Mouse (Mus musculus) liver, adult 2 months (tissue): ENCODE data around the gene Hexim2. TPM values are rescaled to one million over a fixed set of nuclear protein-coding genes. Genes with fewer than 3 reads are reported as not detected.

Experiments
- DNase-seq: peaks from one replicate; pipeline ENCODE4 v3.0.0-alpha.2; 2011; ENCODE audit warnings: low read depth, low spot score; ENCODE audit errors: extremely low read depth
- H3K27ac ChIP-seq: fragments of 200-500 bp; replicated peaks from 2 replicates; pipeline ENCODE4 v1.5.1; 2012; ENCODE audit warnings: low read depth, mild to moderate bottlenecking, control low read depth, inconsistent platforms, low read length; ENCODE audit not compliant: insufficient read depth
- H3K27me3 ChIP-seq: fragments of 200-500 bp; 2 replicates; pipeline ENCODE4 v1.6.1; 2012; ENCODE audit warnings: mild to moderate bottlenecking, moderate library complexity, low read length, inconsistent platforms; ENCODE audit not compliant: control insufficient read depth, insufficient read depth
- H3K36me3 ChIP-seq: fragments of 200-500 bp; 2 replicates; pipeline ENCODE4 v1.6.1; 2012; ENCODE audit warnings: low read length, inconsistent platforms; ENCODE audit not compliant: control insufficient read depth, insufficient read depth
- H3K4me1 ChIP-seq: fragments of 200-500 bp; 2 replicates; pipeline ENCODE4 v1.6.1; 2011; ENCODE audit warnings: low read length; ENCODE audit not compliant: control insufficient read depth, insufficient read depth
- H3K4me3 ChIP-seq: fragments of 200-500 bp; 2 replicates; pipeline ENCODE4 v1.5.1; 2011; ENCODE audit warnings: low read depth, mild to moderate bottlenecking, control low read depth, low read length, moderate library complexity; ENCODE audit not compliant: insufficient read depth
- H3K79me2 ChIP-seq: fragments of 200-500 bp; 2 replicates; pipeline ENCODE4 v1.6.1; 2012; ENCODE audit warnings: inconsistent platforms, mild to moderate bottlenecking, low read length, moderate library complexity; ENCODE audit not compliant: control insufficient read depth, insufficient read depth
- H3K9ac ChIP-seq: fragments of 200-500 bp; 2 replicates; pipeline ENCODE4 v1.6.1; 2012; ENCODE audit warnings: low read depth, mild to moderate bottlenecking, control low read depth, inconsistent platforms, low read length
- CTCF ChIP-seq: fragments of 200-500 bp; IDR thresholded peaks from 2 replicates; pipeline ENCODE4 v1.5.1; 2011; ENCODE audit warnings: low read depth, low read length, control low read depth
- POLR2A ChIP-seq: fragments of 200-500 bp; IDR thresholded peaks from 2 replicates; pipeline ENCODE4 v1.6.1; 2011; ENCODE audit warnings: low read length, control low read depth; ENCODE audit not compliant: insufficient read depth; ENCODE audit errors: extremely low read depth
- WGBS: fragments of 180-500 bp; shearing (Covaris S2); methylation state at CpG from one replicate; pipeline ENCODE4 v1.1.7; 2018; 5-methylcytosine and 5-hydroxymethylcytosine counted together
- polyA plus RNA-seq: library from polyadenylated mRNA; depleted of rRNA; stranded (reverse); fragments of >200 nt; gene quantifications from 2 replicates; pipeline ENCODE4 v1.2.3, GENCODE M21; 2012
- total RNA-seq: library from RNA; depleted of rRNA; stranded (reverse); fragments of >200 nt; gene quantifications from 2 replicates; pipeline ENCODE4 v1.2.3, GENCODE M21; 2014

The Hexim2 gene
- total and polyA plus RNA-seq, 2 experiments, result 1.8 to 1.9 TPM

DNA sequence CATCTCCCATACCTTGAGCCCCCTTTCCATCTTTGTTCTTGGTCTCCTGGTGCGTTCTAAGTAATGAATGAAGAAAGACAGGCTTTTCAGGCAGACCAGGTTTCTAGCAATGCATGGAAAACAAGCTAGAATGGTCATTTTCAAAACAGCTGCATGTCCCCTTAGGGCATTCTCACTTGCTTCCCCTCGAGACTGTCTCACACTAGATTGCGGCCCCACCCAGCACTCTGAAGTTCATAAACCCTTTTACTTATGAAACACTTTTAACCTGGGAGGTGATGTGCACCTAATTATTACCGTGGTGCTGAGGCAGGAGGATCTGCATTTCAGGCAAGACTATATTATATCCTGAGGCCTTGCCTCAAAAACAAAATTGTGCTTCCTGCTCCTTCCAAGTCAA, 18.5 kb upstream of the Hexim2 start:
- peaks cover 18% of the 10 kb centered on the region for H3K4me1 ChIP-seq
- no peak overlapping the region for H3K27ac ChIP-seq

DNA sequence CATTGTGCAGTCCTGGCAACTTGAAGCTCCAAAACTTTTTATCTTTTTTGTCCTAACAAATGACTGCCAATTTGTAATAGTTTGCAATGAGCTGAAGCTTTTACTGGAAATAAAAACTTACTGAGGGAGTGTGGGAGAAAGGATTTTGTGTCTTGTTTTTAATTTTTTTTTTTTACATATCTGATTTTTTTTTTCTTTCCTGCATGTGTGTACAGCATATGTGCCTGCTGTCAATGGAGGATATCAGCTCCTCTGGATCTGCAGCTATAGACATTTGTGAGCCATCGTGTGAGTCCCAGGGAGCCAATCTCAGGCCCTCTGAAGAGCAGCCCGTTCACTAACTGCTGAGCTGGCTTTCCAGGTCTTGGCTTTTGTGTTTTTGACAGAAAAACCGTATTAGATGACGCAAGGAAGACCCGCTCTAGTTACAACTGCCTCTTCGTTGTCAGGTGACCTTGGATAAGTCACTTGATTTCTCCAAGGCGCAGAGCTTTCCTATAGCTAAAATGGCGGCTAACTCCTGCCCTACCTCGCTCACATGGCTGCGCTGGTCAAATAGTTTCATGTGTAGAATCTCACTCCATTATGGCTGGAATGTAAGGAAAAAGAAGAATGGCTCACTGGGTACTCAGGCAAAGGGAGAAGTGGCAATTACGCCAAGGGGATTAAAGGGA, 17.8 kb upstream of the Hexim2 start:
- H3K27me3 ChIP-seq, result no peaks in the 10 kb centered on the region
- H3K79me2 ChIP-seq, result no peaks in the 10 kb centered on the region; the same call in 1 of the 2 replicates
- TF ChIP-seq POLR2A (no peak), CTCF (no peak)
- peak overlapping the region; percentile 90 for H3K27ac ChIP-seq
- WGBS, result 82% methylated on average over 11 of the region's 11 CpGs
- peak overlapping the region; percentile 70 for H3K4me3 ChIP-seq
- peaks cover 18% of the 10 kb centered on the region for H3K4me1 ChIP-seq
- no peaks in the 10 kb centered on the region for H3K36me3 ChIP-seq
- H3K9ac ChIP-seq, result peak overlapping the region; percentile 90
- no peak for DNase-seq

More for the DNA sequence above, 18.5 kb upstream of the Hexim2 start:
- H3K27me3 ChIP-seq, result no peaks in the 10 kb centered on the region
- WGBS, result 93% methylated on average over 4 of the region's 4 CpGs
- H3K36me3 ChIP-seq, result no peaks in the 10 kb centered on the region
- TF ChIP-seq POLR2A, result no peak
- no peak for TF ChIP-seq CTCF
- DNase-seq, result no peak
- H3K4me3 ChIP-seq, result no peak overlapping the region
- no peaks in the 10 kb centered on the region; the same call in 1 of the 2 replicates for H3K79me2 ChIP-seq
- H3K9ac ChIP-seq, result no peak overlapping the region

DNA sequence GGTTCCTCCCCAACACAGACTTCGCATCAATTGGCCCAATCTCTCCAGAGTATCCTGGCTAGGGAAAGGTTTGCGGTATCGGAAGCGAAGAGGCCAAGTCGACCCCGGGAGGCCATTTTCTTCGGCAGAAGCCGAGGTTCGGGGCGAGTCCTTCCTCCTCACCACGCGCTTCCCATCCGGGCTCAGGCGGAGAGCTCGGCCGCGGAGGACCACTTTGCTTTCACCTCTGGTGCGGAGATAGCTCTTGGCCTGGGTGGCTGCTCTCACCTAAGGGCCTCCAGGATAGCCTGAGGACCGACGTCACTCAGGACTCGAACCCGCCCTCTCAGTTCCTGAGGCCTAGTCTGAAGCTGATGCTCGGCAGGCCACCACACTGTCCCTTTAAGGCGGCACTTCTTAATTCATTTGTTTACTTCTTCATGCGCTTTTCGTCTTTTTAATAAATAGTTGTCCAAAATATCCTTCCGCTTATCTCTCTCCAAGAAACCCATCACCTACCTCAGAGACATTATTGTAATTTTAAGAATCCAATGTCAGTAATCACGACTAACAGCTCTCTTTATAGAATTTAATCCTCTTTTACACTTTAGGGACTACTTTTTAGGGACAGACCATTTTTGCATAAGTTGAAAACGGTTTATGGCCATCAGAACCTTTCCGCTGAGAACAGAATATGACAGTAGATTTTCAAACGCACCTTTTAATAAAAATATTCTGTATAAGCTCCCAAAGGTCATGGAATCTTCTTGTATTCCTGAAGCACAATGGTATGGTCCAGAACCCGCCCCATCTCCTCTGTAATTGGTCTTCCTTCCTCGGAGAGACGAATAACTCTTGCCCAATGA, 16.8 kb upstream of the Hexim2 start:
- Histone ChIP-seq H3K27ac (peak overlapping the region; percentile 90), H3K4me3 (peak overlapping the region; percentile 70), H3K4me1 (peaks cover 18% of the 10 kb centered on the region), H3K27me3 (no peaks in the 10 kb centered on the region), H3K79me2 (no peaks in the 10 kb centered on the region; the same call in 1 of the 2 replicates), H3K36me3 (no peaks in the 10 kb centered on the region), H3K9ac (peak overlapping the region; percentile 90)
- peak; percentile 92 for DNase-seq
- TF ChIP-seq CTCF (no peak), POLR2A (peak; percentile 61; the same call in 1 of the 2 replicates)
- under 1% methylated on average over 34 of the region's 34 CpGs for WGBS

GRCm38 (mm10) chr11:103116008-103116818, 16.0 kb upstream of the Hexim2 start, which contains the start of gene Hexim1:
Gene Hexim1 (plus strand): TSS chr11:103116231.
- H3K4me3 ChIP-seq, result peak within 1 kb of the TSS; percentile 93
- H3K36me3 ChIP-seq, result no peaks in the 10 kb centered on the region
- peak within 1 kb of the TSS; percentile 90 for H3K9ac ChIP-seq
- TF ChIP-seq CTCF (no peak), POLR2A (peak; percentile 97)
- under 1% methylated on average over 53 of the region's 53 CpGs for WGBS
- H3K27me3 ChIP-seq, result no peaks in the 10 kb centered on the region
- peaks cover 17% of the 10 kb centered on the region for H3K4me1 ChIP-seq
- peak within 1 kb of the TSS; percentile 90 for H3K27ac ChIP-seq
- H3K79me2 ChIP-seq, result no peaks in the 10 kb centered on the region; the same call in 1 of the 2 replicates
- peak; percentile 99 for DNase-seq

DNA sequence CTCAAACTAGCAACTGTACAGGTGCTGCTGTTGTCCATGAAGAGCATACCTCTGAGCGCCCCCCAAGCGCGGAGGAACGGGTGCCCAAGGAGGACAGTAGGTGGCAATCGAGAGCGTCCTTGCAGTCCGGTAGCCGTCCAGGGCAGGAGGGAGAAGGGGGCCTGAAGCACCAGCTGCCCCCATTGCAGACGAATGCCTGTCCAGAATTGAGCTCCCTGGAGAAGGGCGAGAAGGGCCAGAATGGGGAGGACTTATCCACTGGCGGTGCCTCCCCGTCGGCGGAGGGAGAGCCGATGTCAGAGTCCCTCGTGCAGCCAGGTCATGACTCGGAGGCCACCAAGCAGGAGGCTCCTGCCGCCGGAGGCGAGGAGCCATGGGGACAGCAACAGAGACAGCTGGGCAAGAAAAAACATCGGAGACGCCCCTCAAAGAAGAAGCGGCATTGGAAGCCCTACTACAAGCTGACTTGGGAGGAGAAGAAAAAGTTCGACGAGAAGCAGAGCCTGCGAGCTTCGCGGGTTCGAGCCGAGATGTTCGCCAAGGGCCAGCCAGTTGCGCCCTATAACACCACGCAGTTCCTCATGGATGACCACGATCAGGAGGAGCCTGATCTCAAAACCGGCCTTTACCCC, 15.2 kb upstream of the Hexim2 start:
- Histone ChIP-seq H3K79me2 (no peaks in the 10 kb centered on the region; the same call in 1 of the 2 replicates), H3K36me3 (no peaks in the 10 kb centered on the region), H3K9ac (peak overlapping the region; percentile 83), H3K4me1 (peaks cover 12% of the 10 kb centered on the region), H3K27me3 (no peaks in the 10 kb centered on the region), H3K4me3 (peak overlapping the region; percentile 93), H3K27ac (peak overlapping the region; percentile 69)
- peak; percentile 63 for DNase-seq
- no peak for TF ChIP-seq POLR2A
- TF ChIP-seq CTCF, result peak; percentile 80
- WGBS, result under 1% methylated on average over 35 of the region's 35 CpGs
